ENCODE assay signal across 8 mouse cellular contexts in genomic region chr8:84944478-84945160, GRCm38 (mm10). TPM values are rescaled to one million over a fixed set of nuclear protein-coding genes. Genes with fewer than 3 reads are reported as not detected.
DNase-seq lines count a peak whose midpoint lies in the region; ATAC-seq lines count a peak whose summit lies in the region.

No protein-coding gene starts in this region.

- H3K4me2 ChIP-seq in lung, embryonic 16.5 days (ENCODE audit: low read depth, low read length), result no peak overlapping the region

- no peak overlapping the region for H3K27ac ChIP-seq in lung, embryonic 16.5 days (ENCODE audit: low read length)

- H3K9me3 ChIP-seq in lung, embryonic 16.5 days (ENCODE audit: control insufficient read depth, low read length), result no peaks in the 10 kb centered on the region

- ATAC-seq in lung, embryonic 16.5 days (ENCODE audit: low read depth), result 0 out of 2 replicates have a peak, but pooled peaks have one; percentile 41
- peak; percentile 58 for ATAC-seq in granulocyte monocyte progenitor cell, adult 5-6 weeks (replicated peaks; ENCODE audit: poor library complexity, severe bottlenecking)

- H3K4me1 ChIP-seq in lung, embryonic 16.5 days (replicated peaks; ENCODE audit: control insufficient read depth, insufficient read depth, low read length), result peaks cover 10% of the 10 kb centered on the region; the same call in 1 of the 2 replicates

- no peak overlapping the region for H3K9ac ChIP-seq in lung, embryonic 16.5 days (ENCODE audit: low read length)

- no peak for DNase-seq in lung, postnatal 25 days (ENCODE audit: low spot score)
- peak; percentile 80 for DNase-seq in cerebellum, postnatal 10 days
- peak; percentile 41 to 62 for DNase-seq in kidney, postnatal 36 days
- DNase-seq in lung, postnatal 10 days, result peak; percentile 59
- peak; percentile 70 to 79 for DNase-seq in right cerebral cortex, adult 2 months (ENCODE audit: low spot score in 2 of 2)
- DNase-seq in urinary bladder, postnatal 4 days (ENCODE audit: low spot score in 2 of 2), result no peak

- no peak overlapping the region for H3K4me3 ChIP-seq in lung, embryonic 16.5 days (ENCODE audit: low read length)

- WGBS in lung, embryonic 16.5 days, result 4% methylated on average over 26 of the region's 26 CpGs

- no peaks in the 10 kb centered on the region for H3K36me3 ChIP-seq in lung, embryonic 16.5 days (ENCODE audit: control insufficient read depth, insufficient read depth, low read length)

- peaks cover 44% of the 10 kb centered on the region for H3K27me3 ChIP-seq in lung, embryonic 16.5 days (ENCODE audit: control insufficient read depth, insufficient read depth, low read depth, low read length)

RNA-seq across cellular contexts. Expression of gene Rtbdn, which starts 2.2 kb away (rescaled TPM):
- polyA plus RNA-seq in lung, embryonic 16.5 days (2015; fragmentation: Nextera tagmentation; extraction: Ambion mirVana), result 0.23 and 0.29 TPM in 2 replicates
- total RNA-seq in granulocyte monocyte progenitor cell, adult 5-6 weeks (2014; fragmentation: Nextera tagmentation), result not detected in 2 replicates
- not detected in 2 replicates for total RNA-seq in granulocyte monocyte progenitor cell, adult 5-6 weeks (2017)

RNA-seq across cellular contexts. Expression of gene Mast1, which starts 7.5 kb away (rescaled TPM):
- 0.64 and 0.72 TPM in 2 replicates for polyA plus RNA-seq in lung, embryonic 16.5 days (2015; fragmentation: Nextera tagmentation; extraction: Ambion mirVana)
- total RNA-seq in granulocyte monocyte progenitor cell, adult 5-6 weeks (2014; fragmentation: Nextera tagmentation), result not detected in 2 replicates
- not detected in 2 replicates for total RNA-seq in granulocyte monocyte progenitor cell, adult 5-6 weeks (2017)

RNA-seq across cellular contexts. Expression of gene Gm49661, which starts 24.6 kb away (rescaled TPM):
- polyA plus RNA-seq in lung, embryonic 16.5 days (2015; fragmentation: Nextera tagmentation; extraction: Ambion mirVana), result not detected in 2 replicates
- total RNA-seq in granulocyte monocyte progenitor cell, adult 5-6 weeks (2014; fragmentation: Nextera tagmentation), result not detected in 2 replicates
- total RNA-seq in granulocyte monocyte progenitor cell, adult 5-6 weeks (2017), result not detected in 2 replicates

RNA-seq across cellular contexts. Expression of gene Prdx2, which starts 24.8 kb away (rescaled TPM):
- polyA plus RNA-seq in lung, embryonic 16.5 days (2015; fragmentation: Nextera tagmentation; extraction: Ambion mirVana), result 644 and 691 TPM in 2 replicates
- 210 and 303 TPM in 2 replicates for total RNA-seq in granulocyte monocyte progenitor cell, adult 5-6 weeks (2014; fragmentation: Nextera tagmentation)
- 360 and 421 TPM in 2 replicates for total RNA-seq in granulocyte monocyte progenitor cell, adult 5-6 weeks (2017)

RNA-seq across cellular contexts. Expression of gene Rnaseh2a, which starts 24.9 kb away (rescaled TPM):
- polyA plus RNA-seq in lung, embryonic 16.5 days (2015; fragmentation: Nextera tagmentation; extraction: Ambion mirVana), result 114 and 119 TPM in 2 replicates
- 116 and 172 TPM in 2 replicates for total RNA-seq in granulocyte monocyte progenitor cell, adult 5-6 weeks (2014; fragmentation: Nextera tagmentation)
- 91.3 and 148 TPM in 2 replicates for total RNA-seq in granulocyte monocyte progenitor cell, adult 5-6 weeks (2017)

Comparison
In these comparisons a context has a peak if more than half of its experiments do, and no peak if none do; other contexts are left out.
1. DNase-seq: peak in cerebellum, postnatal 10 days (2 of 2), kidney, postnatal 36 days (2 of 2), lung, postnatal 10 days (single experiment) and right cerebral cortex, adult 2 months (2 of 2); none in lung, postnatal 25 days (single experiment) and urinary bladder, postnatal 4 days (0 of 2).